In genomic region chrX:13229891-13230614, GRCm38 (mm10) we compare ENCODE assay signal across 8 mouse cellular contexts. TPM values are rescaled to one million over a fixed set of nuclear protein-coding genes. Genes with fewer than 3 reads are reported as not detected.
DNase-seq lines count a peak whose midpoint lies in the region; ATAC-seq and TF ChIP-seq lines count a peak whose summit lies in the region.

No protein-coding gene starts in this region.

- 24% methylated on average over 8 of the region's 8 CpGs for WGBS in heart, embryonic 11.5 days (ENCODE audit: insufficient replicate concordance)

- no peak for TF ChIP-seq POLR2A in MEL (IDR thresholded peaks at IDR 0.05; ENCODE audit: control insufficient read depth in 1 of 2, insufficient read depth in 1 of 2, low read depth in 1 of 2, low read length in 2 of 2, poor library complexity in 1 of 2)

- ATAC-seq in frontal cortex, adult (ENCODE audit: low TSS enrichment): peak; percentile 60
- peak; percentile 14 for ATAC-seq in common myeloid progenitor, adult 5-6 weeks (replicated peaks; ENCODE audit: low read depth, poor library complexity, severe bottlenecking)
- peak; percentile 43; the same call in 1 of the 2 replicates for ATAC-seq in heart, embryonic 11.5 days (replicated peaks; ENCODE audit: insufficient number of reproducible peaks, low FRiP score, low TSS enrichment)

- H3K9me3 ChIP-seq in MEL (replicated peaks; ENCODE audit: insufficient read depth, low read length): no peaks in the 10 kb centered on the region
- no peaks in the 10 kb centered on the region for H3K9me3 ChIP-seq in heart, embryonic 11.5 days (replicated peaks; ENCODE audit: control insufficient read depth, low read length)

- TF ChIP-seq EP300 in MEL (IDR thresholded peaks at IDR 0.05; ENCODE audit: low read depth in 1 of 2, low read length in 2 of 2): no peak

- peaks cover 2% of the 10 kb centered on the region; the same call in 1 of the 2 replicates for H3K79me2 ChIP-seq in MEL (ENCODE audit: control insufficient read depth, insufficient read depth, low read length, poor library complexity)

- peak overlapping the region; percentile 53 for H3K4me2 ChIP-seq in heart, embryonic 11.5 days

- peak overlapping the region; percentile 66 to 72 for H3K4me3 ChIP-seq in MEL (ENCODE audit: control insufficient read depth in 1 of 2, insufficient read depth in 1 of 2, low read depth in 2 of 2, low read length in 2 of 2)
- peak overlapping the region; percentile 38 for H3K4me3 ChIP-seq in heart, embryonic 11.5 days (ENCODE audit: low read depth, low read length)

- TF ChIP-seq RAD21 in MEL (IDR thresholded peaks at IDR 0.05; ENCODE audit: low read depth, low read length): peak; percentile 69

- peaks cover 20 to 28% of the 10 kb centered on the region in 2 experiments for H3K4me1 ChIP-seq in MEL (ENCODE audit: control insufficient read depth in 1 of 2, insufficient read depth in 2 of 2, low read length in 2 of 2)
- no peaks in the 10 kb centered on the region for H3K4me1 ChIP-seq in heart, embryonic 11.5 days (ENCODE audit: control insufficient read depth, insufficient read depth, low read length)

- H3K27me3 ChIP-seq in MEL (ENCODE audit: control insufficient read depth in 1 of 2, insufficient read depth in 2 of 2, low read length in 2 of 2): no peaks in the 10 kb centered on the region
- H3K27me3 ChIP-seq in heart, embryonic 11.5 days (ENCODE audit: control insufficient read depth, insufficient read depth, low read length): peaks cover 6% of the 10 kb centered on the region

- H3K27ac ChIP-seq in MEL (ENCODE audit: control insufficient read depth, low read depth, low read length): peak overlapping the region; percentile 98
- H3K27ac ChIP-seq in heart, embryonic 11.5 days (ENCODE audit: low read depth, low read length): peak overlapping the region; percentile 84

- H3K36me3 ChIP-seq in MEL (ENCODE audit: control insufficient read depth in 1 of 2, insufficient read depth in 2 of 2, low read length in 2 of 2): peaks cover 0 to 25% of the 10 kb centered on the region in 2 experiments; a peak in 2 of 4 replicates
- H3K36me3 ChIP-seq in heart, embryonic 11.5 days (ENCODE audit: control insufficient read depth, insufficient read depth, low read length): no peaks in the 10 kb centered on the region

- peak overlapping the region; percentile 83 for H3K9ac ChIP-seq in MEL (ENCODE audit: control insufficient read depth, low read depth, low read length, poor library complexity, severe bottlenecking)
- H3K9ac ChIP-seq in heart, embryonic 11.5 days (ENCODE audit: low read depth, low read length): peak overlapping the region; percentile 47

- TF ChIP-seq CTCF in MEL (IDR thresholded peaks at IDR 0.05 in 2 of 3, conservative IDR thresholded peaks at IDR 0.05 in 1 of 3; ENCODE audit: control insufficient read depth in 1 of 3, insufficient read depth in 1 of 3, low read depth in 2 of 3, low read length in 3 of 3, poor library complexity in 1 of 3, severe bottlenecking in 1 of 3): peak; percentile 52 to 71 (median 60)

- no peak for DNase-seq in frontal cortex, postnatal 10 days (ENCODE audit: low spot score in 2 of 2)
- DNase-seq in MEL (ENCODE audit: low read depth, low spot score): peak; percentile 83
- peak; percentile 71 for DNase-seq in kidney, postnatal 14 days
- DNase-seq in mesoderm, embryonic 11.5 days (ENCODE audit: low read depth, low spot score): peak; percentile 41
- DNase-seq in thymus, postnatal 14 days: peak; percentile 58

TF ChIP-seq in MEL, 35 proteins besides CTCF, POLR2A, EP300 and RAD21:
- no peak for TF ChIP-seq SIN3A (IDR thresholded peaks at IDR 0.05; ENCODE audit: low read length)
- TF ChIP-seq MXI1 (IDR thresholded peaks at IDR 0.05; ENCODE audit: low read depth, low read length): no peak; the same call in 1 of the 2 replicates
- TF ChIP-seq ZNF384 (IDR thresholded peaks at IDR 0.05; ENCODE audit: low read depth, low read length): no peak; the same call in 1 of the 2 replicates
- no peak for TF ChIP-seq KAT2A (conservative IDR thresholded peaks at IDR 0.05; ENCODE audit: low read depth, low read length)
- no peak for TF ChIP-seq UBTF (IDR thresholded peaks at IDR 0.05; ENCODE audit: borderline replicate concordance, insufficient read depth, low read depth, low read length)
- no peak for TF ChIP-seq ZMIZ1 (IDR thresholded peaks at IDR 0.05; ENCODE audit: low read depth, low read length)
- 0 out of 2 replicates have a peak, but pooled peaks have one; percentile 8 for TF ChIP-seq TCF12 (IDR thresholded peaks at IDR 0.05; ENCODE audit: low read depth, low read length)
- TF ChIP-seq ZC3H11A (IDR thresholded peaks at IDR 0.05; ENCODE audit: low read depth, low read length): peak; percentile 69
- 0 out of 2 replicates have a peak, but pooled peaks have one; percentile 3 for TF ChIP-seq MAZ (IDR thresholded peaks at IDR 0.05; ENCODE audit: low read depth, low read length)
- peak; percentile 8; the same call in 1 of the 2 replicates for TF ChIP-seq ETS1 (IDR thresholded peaks at IDR 0.05; ENCODE audit: low read depth, low read length)
- no peak for TF ChIP-seq MEF2A (IDR thresholded peaks at IDR 0.05; ENCODE audit: extremely low read depth, insufficient replicate concordance, low read depth, low read length, poor library complexity, severe bottlenecking)
- peak; percentile 75 for TF ChIP-seq SMC3 (IDR thresholded peaks at IDR 0.05; ENCODE audit: low read depth, low read length)
- no peak for TF ChIP-seq JUND (IDR thresholded peaks at IDR 0.05; ENCODE audit: low read depth, low read length)
- TF ChIP-seq TAL1 (IDR thresholded peaks at IDR 0.05; ENCODE audit: low read length): no peak
- TF ChIP-seq CHD2 (IDR thresholded peaks at IDR 0.05; ENCODE audit: low read length): no peak
- no peak for TF ChIP-seq POLR2AphosphoS2 (IDR thresholded peaks at IDR 0.05; ENCODE audit: low read length)
- no peak for TF ChIP-seq MYC (IDR thresholded peaks at IDR 0.05; ENCODE audit: low read depth, low read length)
- TF ChIP-seq GATA1 (IDR thresholded peaks at IDR 0.05; ENCODE audit: low read depth, low read length): no peak
- TF ChIP-seq BHLHE40 (IDR thresholded peaks at IDR 0.05; ENCODE audit: borderline replicate concordance, low read depth, low read length): no peak

RNA-seq across cellular contexts. Expression of gene Ddx3x, which starts 50.7 kb away (rescaled TPM):
- total RNA-seq in MEL (2012; rRNA removed): 262 and 275 TPM in 2 replicates
- polyA plus RNA-seq in MEL (2012; ENCODE audit: insufficient read depth in 1 of 2, insufficient read length in 2 of 2, low read depth in 1 of 2, low replicate concordance in 2 of 2, missing spikeins in 1 of 2): 100 to 1,000 TPM; 146 to 267 TPM
- total RNA-seq in common myeloid progenitor, adult 5-6 weeks (2017): 557 and 585 TPM in 2 replicates
- 99.8 and 111 TPM in 2 replicates for polyA plus RNA-seq in heart, embryonic 11.5 days (2014; fragmentation: Nextera tagmentation; extraction: Ambion mirVana)

Comparison
In these comparisons a context has a peak if more than half of its experiments do, and no peak if none do; other contexts are left out.
1. DNase-seq: peak in MEL (single experiment), kidney, postnatal 14 days (single experiment), mesoderm, embryonic 11.5 days (single experiment) and thymus, postnatal 14 days (single experiment); none in frontal cortex, postnatal 10 days (0 of 2).
2. Peak in every context shown above with its lines, with median percentiles within 50 percentile points of each other: ATAC-seq.